Mouse (Mus musculus): ENCODE measurements around the gene Hemk1.

GRCm38 (mm10) chr9:107315791-107316190 lies 22.4 kb downstream of the Hemk1 start:
- no peak for TF ChIP-seq POLR2A (IDR thresholded peaks at IDR 0.05; ENCODE audit: extremely low read depth, insufficient read depth, low read length)
- no peak for TF ChIP-seq CTCF (IDR thresholded peaks at IDR 0.05; ENCODE audit: extremely low read depth, insufficient read depth, low read length)
